Mouse (Mus musculus) forelimb bud, embryonic 11.5 days (tissue): ENCODE measurements around the gene Dvl2.
"Not testable (repeated sequence)": the region's sequence is repeated elsewhere in the genome, so short reads cannot be mapped to it uniquely, and the experiment has no call there.

Source experiments
- DNase-seq: peaks from one replicate; pipeline ENCODE4 v3.0.0-alpha.2; 2012; ENCODE audit warnings: low read depth, low spot score

The Dvl2 gene

GRCm38 (mm10) chr11:70010033-70010432 is 9.6 kb downstream of the Dvl2 start:
- no peak for DNase-seq

GRCm38 (mm10) chr11:70010548-70010947 is 10.2 kb downstream of the Dvl2 start:
- no peak for DNase-seq

GRCm38 (mm10) chr11:70010961-70011360 is 10.6 kb downstream of the Dvl2 start:
- DNase-seq = no peak

- no peak for DNase-seq
These were observed 12.5 kb downstream of the Dvl2 start for GRCm38 (mm10) chr11:70012931-70013330.

- no peak for DNase-seq
These were observed 13.0 kb downstream of the Dvl2 start for GRCm38 (mm10) chr11:70013408-70013807.

- DNase-seq = no peak
These were observed 13.7 kb downstream of the Dvl2 start for GRCm38 (mm10) chr11:70014051-70014450.

GRCm38 (mm10) chr11:70014880-70015558 is 14.6 kb downstream of the Dvl2 start, which contains the start of gene Acadvl:
Acadvl (minus strand) TSS chr11:70015411.
- peak; percentile 74 for DNase-seq

- no peak for DNase-seq
These were observed 15.3 kb downstream of the Dvl2 start for GRCm38 (mm10) chr11:70015677-70016076.

- DNase-seq = not testable (repeated sequence)
These were observed 15.8 kb downstream of the Dvl2 start for GRCm38 (mm10) chr11:70016177-70016576.

- DNase-seq = no peak
These were observed 16.3 kb downstream of the Dvl2 start, which contains the start of gene Dlg4 for GRCm38 (mm10) chr11:70016669-70017068. Dlg4 (plus strand) TSS chr11:70016942.

GRCm38 (mm10) chr11:70017199-70017767 is 16.9 kb downstream of the Dvl2 start:
- DNase-seq = no peak

- peak; percentile 86 for DNase-seq
These were observed 18.0 kb downstream of the Dvl2 start for GRCm38 (mm10) chr11:70018131-70018990.

- no peak for DNase-seq
These were observed 19.2 kb downstream of the Dvl2 start for GRCm38 (mm10) chr11:70019495-70020021.

- DNase-seq = no peak
These were observed 19.7 kb downstream of the Dvl2 start for GRCm38 (mm10) chr11:70020022-70020631.

GRCm38 (mm10) chr11:70020731-70021263 is 20.4 kb downstream of the Dvl2 start:
- DNase-seq = peak; percentile 86

GRCm38 (mm10) chr11:70021264-70022132 is 21.1 kb downstream of the Dvl2 start:
- peak; percentile 98 for DNase-seq

- no peak for DNase-seq
These were observed 23.2 kb downstream of the Dvl2 start for GRCm38 (mm10) chr11:70023481-70024150.

- DNase-seq = no peak
These were observed 23.7 kb downstream of the Dvl2 start for GRCm38 (mm10) chr11:70024151-70024514.

- DNase-seq = peak; percentile 64
These were observed 26.3 kb downstream of the Dvl2 start for GRCm38 (mm10) chr11:70026689-70027088.

- no peak for DNase-seq
These were observed 27.0 kb downstream of the Dvl2 start for GRCm38 (mm10) chr11:70027397-70027796.
